Mouse (Mus musculus) forebrain, embryonic 12.5 days (tissue): Measurements from ENCODE around the gene Orai2. TPM values are rescaled to one million over a fixed set of nuclear protein-coding genes. Genes with fewer than 3 reads are reported as not detected.

Experiments
- ATAC-seq: fragments of 200-750 bp; cut with Nextera tagmentation; 2 replicates; pipeline ENCODE4 v1.8.0; 2017; ENCODE audit warnings: moderate TSS enrichment; ENCODE audit not compliant: low FRiP score
- H3K27ac ChIP-seq: fragments of 300-500 bp; sonication (generic); 2 replicates; pipeline ENCODE4 v1.5.1; 2016; ENCODE audit warnings: mild to moderate bottlenecking
- H3K27me3 ChIP-seq: fragments of 300-500 bp; sonication (generic); 2 replicates; pipeline ENCODE4 v1.6.1; 2016; ENCODE audit warnings: mild to moderate bottlenecking
- H3K36me3 ChIP-seq: fragments of 300-500 bp; sonication (generic); replicated peaks from 2 replicates; pipeline ENCODE4 v1.6.1; 2016; ENCODE audit warnings: mild to moderate bottlenecking
- H3K4me1 ChIP-seq: fragments of 300-500 bp; sonication (generic); 2 replicates; pipeline ENCODE4 v1.6.1; 2016
- H3K4me2 ChIP-seq: fragments of 300-500 bp; sonication (generic); 2 replicates; pipeline ENCODE4 v1.6.1; 2016; ENCODE audit warnings: mild to moderate bottlenecking, moderate library complexity
- H3K4me3 ChIP-seq: fragments of 300-500 bp; sonication (generic); replicated peaks from 2 replicates; pipeline ENCODE4 v1.5.1; 2016; ENCODE audit warnings: mild to moderate bottlenecking
- H3K9ac ChIP-seq: fragments of 300-500 bp; sonication (generic); 2 replicates; pipeline ENCODE4 v1.6.1; 2016; ENCODE audit warnings: mild to moderate bottlenecking
- H3K9me3 ChIP-seq: fragments of 300-500 bp; sonication (generic); 2 replicates; pipeline ENCODE4 v1.6.1; 2016
- WGBS: fragments of 180-500 bp; shearing (Covaris S2); methylation state at CpG from one replicate; pipeline ENCODE4 v1.1.7; 2016; 5-methylcytosine and 5-hydroxymethylcytosine counted together
- polyA plus RNA-seq: library from polyadenylated mRNA; unstranded; fragments of >200 nt; fragmentation: Nextera tagmentation; extraction: Ambion mirVana; gene quantifications from 2 replicates; pipeline ENCODE4 v1.2.1, GENCODE M21; 2016

The Orai2 gene
- polyA plus RNA-seq, 1 experiment from 2014 or later: 14.7 TPM

GRCm38 (mm10) chr5:136198474-136199391 lies 28.2 kb upstream of the Orai2 start, which contains the start of gene Prkrip1:
Gene Prkrip1, minus strand, starts transcription at chr5:136198963.
- peak within 1 kb of the TSS; percentile 78 for H3K27ac ChIP-seq

DNA sequence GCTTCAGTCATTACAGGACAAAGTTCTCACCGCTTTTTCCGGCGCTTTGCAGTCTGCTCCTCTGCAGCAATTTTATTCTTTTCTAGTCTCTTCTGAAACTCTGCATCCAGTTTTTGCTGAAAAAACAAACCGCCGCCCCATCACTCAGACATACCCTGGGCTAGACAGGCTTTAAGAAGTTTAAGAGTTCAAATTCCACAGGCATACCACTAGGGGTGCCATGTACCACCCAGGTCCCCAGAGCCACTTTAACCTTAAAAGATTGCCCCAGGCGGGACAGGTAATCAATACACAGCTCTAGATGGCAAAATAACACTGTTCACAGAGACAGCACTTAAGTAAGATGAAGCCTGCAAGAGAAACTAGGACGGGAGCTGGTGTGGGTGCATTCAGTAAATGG lies 21.4 kb upstream of the Orai2 start:
- WGBS: 88% methylated on average over 7 of the region's 7 CpGs
- no peak overlapping the region for H3K27ac ChIP-seq
- H3K4me3 ChIP-seq: no peak overlapping the region
- H3K9ac ChIP-seq: no peak overlapping the region
- peaks cover 94% of the 10 kb centered on the region for H3K36me3 ChIP-seq
- H3K9me3 ChIP-seq: no peaks in the 10 kb centered on the region
- no peaks in the 10 kb centered on the region for H3K27me3 ChIP-seq
- no peak for ATAC-seq
- no peak overlapping the region for H3K4me2 ChIP-seq
- no peaks in the 10 kb centered on the region for H3K4me1 ChIP-seq

More at GRCm38 (mm10) chr5:136198474-136199391, 28.2 kb upstream of the Orai2 start, which contains the start of gene Prkrip1:
- peak; percentile 91 for ATAC-seq
- no peaks in the 10 kb centered on the region for H3K9me3 ChIP-seq
- H3K9ac ChIP-seq: peak within 1 kb of the TSS; percentile 84
- under 1% methylated on average over 62 of the region's 62 CpGs for WGBS
- H3K4me2 ChIP-seq: peak within 1 kb of the TSS; percentile 90
- H3K36me3 ChIP-seq: peaks cover 35% of the 10 kb centered on the region
- peak within 1 kb of the TSS; percentile 74 for H3K4me3 ChIP-seq
- peaks cover 17% of the 10 kb centered on the region for H3K4me1 ChIP-seq
- no peaks in the 10 kb centered on the region for H3K27me3 ChIP-seq

GRCm38 (mm10) chr5:136186723-136187122 lies 16.2 kb upstream of the Orai2 start:
- Histone ChIP-seq H3K4me3 (no peak overlapping the region), H3K36me3 (peaks cover 86% of the 10 kb centered on the region), H3K9me3 (no peaks in the 10 kb centered on the region), H3K9ac (no peak overlapping the region), H3K27me3 (no peaks in the 10 kb centered on the region), H3K27ac (no peak overlapping the region), H3K4me2 (no peak overlapping the region), H3K4me1 (no peaks in the 10 kb centered on the region)
- 40% methylated on average over 4 of the region's 4 CpGs for WGBS
- no peak for ATAC-seq

DNA sequence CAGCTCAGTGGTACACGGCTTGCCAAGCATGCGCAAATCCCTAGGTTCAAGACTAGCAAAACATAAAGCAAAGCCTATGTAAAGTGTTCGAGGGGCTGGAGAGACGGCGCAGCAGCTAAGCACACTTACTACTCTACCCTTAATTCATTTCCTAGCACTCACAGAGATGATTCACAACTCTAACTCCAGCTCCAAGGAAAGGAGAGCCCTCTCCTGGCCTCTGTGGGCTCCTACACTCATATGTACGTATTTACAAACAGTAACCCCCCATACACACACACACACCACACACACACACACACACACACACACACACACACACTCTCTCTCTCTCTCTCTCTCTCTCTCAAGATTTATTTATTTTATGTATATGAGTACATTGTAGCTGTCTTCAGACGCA lies 13.3 kb upstream of the Orai2 start:
- no peak overlapping the region for H3K9ac ChIP-seq

GRCm38 (mm10) chr5:136182830-136183229 lies 12.3 kb upstream of the Orai2 start:
- no peak overlapping the region for H3K27ac ChIP-seq

More for the DNA sequence above, 13.3 kb upstream of the Orai2 start:
- H3K9me3 ChIP-seq: no peaks in the 10 kb centered on the region
- 91% methylated on average over 7 of the region's 7 CpGs for WGBS
- no peak overlapping the region for H3K4me3 ChIP-seq
- no peak overlapping the region for H3K4me2 ChIP-seq
- H3K4me1 ChIP-seq: no peaks in the 10 kb centered on the region
- H3K27ac ChIP-seq: no peak overlapping the region
- no peak for ATAC-seq
- peaks cover 89% of the 10 kb centered on the region for H3K36me3 ChIP-seq
- no peaks in the 10 kb centered on the region for H3K27me3 ChIP-seq

GRCm38 (mm10) chr5:136182049-136182448 lies 11.5 kb upstream of the Orai2 start:
- Histone ChIP-seq H3K27me3 (no peaks in the 10 kb centered on the region), H3K36me3 (peaks cover 90% of the 10 kb centered on the region), H3K4me3 (no peak overlapping the region), H3K9me3 (no peaks in the 10 kb centered on the region), H3K27ac (no peak overlapping the region), H3K4me2 (no peak overlapping the region), H3K4me1 (no peaks in the 10 kb centered on the region), H3K9ac (no peak overlapping the region)
- no peak for ATAC-seq
- WGBS: 92% methylated on average over 6 of the region's 6 CpGs

More at GRCm38 (mm10) chr5:136182830-136183229, 12.3 kb upstream of the Orai2 start:
- 96% methylated on average over 4 of the region's 4 CpGs for WGBS
- peaks cover 89% of the 10 kb centered on the region for H3K36me3 ChIP-seq
- no peak overlapping the region for H3K9ac ChIP-seq
- H3K9me3 ChIP-seq: no peaks in the 10 kb centered on the region
- no peak overlapping the region for H3K4me2 ChIP-seq
- no peak overlapping the region for H3K4me3 ChIP-seq
- H3K27me3 ChIP-seq: no peaks in the 10 kb centered on the region
- no peaks in the 10 kb centered on the region for H3K4me1 ChIP-seq
- no peak for ATAC-seq

- no peaks in the 10 kb centered on the region for H3K27me3 ChIP-seq
- no peak overlapping the region for H3K4me2 ChIP-seq
- ATAC-seq: no peak
- H3K36me3 ChIP-seq: peaks cover 88% of the 10 kb centered on the region
- no peak overlapping the region for H3K27ac ChIP-seq
- H3K9me3 ChIP-seq: no peaks in the 10 kb centered on the region
- H3K4me1 ChIP-seq: no peaks in the 10 kb centered on the region
- no peak overlapping the region for H3K4me3 ChIP-seq
- H3K9ac ChIP-seq: no peak overlapping the region
- 91% methylated on average over 6 of the region's 6 CpGs for WGBS
Observed at GRCm38 (mm10) chr5:136181197-136181596, 10.7 kb upstream of the Orai2 start.

GRCm38 (mm10) chr5:136179594-136179993 lies 9.1 kb upstream of the Orai2 start:
- Histone ChIP-seq H3K27ac (no peak overlapping the region), H3K36me3 (peaks cover 73% of the 10 kb centered on the region), H3K9me3 (no peaks in the 10 kb centered on the region), H3K4me2 (no peak overlapping the region), H3K4me1 (no peaks in the 10 kb centered on the region), H3K9ac (no peak overlapping the region), H3K27me3 (no peaks in the 10 kb centered on the region), H3K4me3 (no peak overlapping the region)
- no peak for ATAC-seq
- 92% methylated on average over 5 of the region's 5 CpGs for WGBS

DNA sequence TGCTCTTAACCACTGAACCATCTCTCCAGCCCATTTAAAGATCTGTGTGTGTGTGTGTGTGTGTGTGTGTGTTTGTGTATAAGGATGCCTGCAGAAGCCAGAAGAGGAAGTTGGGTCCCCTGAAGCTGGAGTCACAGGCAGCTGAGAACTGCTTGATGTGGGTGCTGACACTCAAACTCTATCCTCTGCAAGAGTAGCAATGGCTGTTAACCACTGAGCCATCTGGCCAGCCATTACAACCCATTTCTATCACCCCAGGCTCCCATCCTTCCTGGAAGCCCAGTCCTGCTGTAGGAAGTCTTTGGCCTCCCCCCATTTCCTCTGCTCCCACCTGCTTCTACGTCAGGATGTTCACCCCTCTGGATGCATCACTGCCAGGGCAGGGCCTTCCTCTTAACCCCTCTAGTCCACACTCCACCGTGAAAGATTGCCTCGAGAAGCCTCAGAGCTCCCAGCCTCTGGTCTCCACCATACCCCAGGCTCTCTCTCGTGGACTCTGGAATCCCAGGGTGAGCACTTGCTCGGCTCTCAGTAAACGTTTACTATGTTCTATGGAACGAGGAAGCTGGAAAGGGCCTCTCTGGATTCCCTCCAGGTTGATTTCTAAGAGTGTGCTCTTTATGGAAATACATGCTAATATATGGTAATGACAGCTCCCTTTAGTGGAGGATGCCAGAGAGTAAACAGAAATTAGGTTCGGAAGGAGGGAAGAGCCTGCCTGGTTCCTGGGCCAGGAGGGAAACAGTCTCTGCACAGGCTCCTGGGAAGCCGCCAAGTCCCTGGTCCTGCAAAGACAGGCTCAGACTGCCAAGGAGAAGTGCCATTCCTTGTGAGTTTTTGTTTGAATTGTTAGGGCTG lies 3.3 kb upstream of the Orai2 start:
- ATAC-seq: no peak
- no peak overlapping the region for H3K4me2 ChIP-seq
- no peaks in the 10 kb centered on the region for H3K9me3 ChIP-seq
- H3K27ac ChIP-seq: no peak overlapping the region
- H3K4me3 ChIP-seq: no peak overlapping the region
- WGBS: 56% methylated on average over 9 of the region's 9 CpGs
- H3K36me3 ChIP-seq: peaks cover 19% of the 10 kb centered on the region
- no peak overlapping the region for H3K9ac ChIP-seq
- peaks cover 15% of the 10 kb centered on the region for H3K27me3 ChIP-seq
- peaks cover 15% of the 10 kb centered on the region for H3K4me1 ChIP-seq

DNA sequence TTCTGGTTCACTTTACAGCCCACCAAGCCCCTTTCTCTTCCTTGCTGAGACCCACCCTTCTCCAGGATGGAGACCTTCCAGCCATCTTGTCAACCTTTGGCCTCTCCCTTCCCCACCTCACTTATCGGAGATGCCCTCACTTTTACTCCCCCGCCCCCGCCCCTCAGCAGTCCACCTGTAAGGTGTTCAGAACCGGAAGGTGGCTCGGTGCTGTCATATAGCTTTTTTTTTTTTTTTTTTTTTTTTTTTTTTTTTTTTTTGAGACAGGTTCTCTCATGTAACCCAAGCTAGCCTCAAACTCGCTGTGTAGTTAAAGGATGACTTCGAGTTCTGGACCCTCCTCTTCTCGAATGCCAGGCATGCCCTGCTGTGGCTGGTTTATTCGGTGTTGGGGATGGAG lies 2.4 kb upstream of the Orai2 start:
- H3K36me3 ChIP-seq: peaks cover 10% of the 10 kb centered on the region; the same call in 1 of the 2 replicates

DNA sequence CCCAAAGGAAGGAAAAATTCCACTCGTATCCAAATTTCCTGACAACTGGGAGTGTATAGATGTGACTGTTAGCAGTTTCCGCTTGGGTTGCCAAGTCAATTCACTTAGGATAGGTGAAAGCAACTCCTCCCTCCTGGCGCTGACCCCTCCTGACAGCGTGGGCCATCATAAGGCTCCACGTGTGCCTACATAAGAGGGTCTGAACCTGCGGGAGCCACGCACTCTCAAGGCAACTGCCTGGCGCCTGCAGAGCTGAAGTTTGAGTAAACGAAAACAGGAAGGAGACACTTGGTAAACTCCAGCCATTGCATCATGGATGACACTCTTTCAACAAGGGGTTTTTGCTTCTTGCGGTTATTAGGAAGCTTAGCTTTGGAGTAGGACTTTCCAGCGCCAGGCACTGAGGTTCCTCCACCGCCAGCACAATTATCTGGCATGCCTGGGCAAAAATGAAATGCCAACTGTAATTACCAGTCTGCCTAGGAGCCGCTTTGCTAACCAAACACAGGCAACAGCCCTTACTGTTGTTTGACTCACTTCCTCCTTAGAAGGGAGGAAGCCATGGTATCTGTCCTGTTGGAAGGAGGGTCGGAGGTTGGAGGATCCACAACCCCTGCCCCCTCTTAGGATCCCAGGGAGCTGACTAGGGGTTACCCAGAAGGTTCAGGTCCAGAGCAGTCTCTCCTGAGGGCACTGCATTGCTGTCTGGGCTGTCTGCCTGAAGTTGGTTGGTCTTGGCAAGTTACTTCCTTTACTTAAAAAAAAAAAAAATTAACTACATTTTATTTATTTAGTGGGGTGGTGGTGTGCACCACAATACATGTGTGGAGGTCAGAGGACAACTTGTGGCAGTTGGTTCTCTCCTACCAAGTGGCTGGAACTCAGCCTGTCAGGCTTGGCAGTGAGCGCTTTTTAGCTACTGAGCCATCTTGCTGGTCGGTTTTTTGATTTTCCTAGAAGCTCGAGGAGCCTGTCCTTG lies 1.1 kb upstream of the Orai2 start:
- ATAC-seq: no peak
- WGBS: 40% methylated on average over 17 of the region's 17 CpGs

More for the DNA sequence above, 2.4 kb upstream of the Orai2 start:
- 83% methylated on average over 9 of the region's 9 CpGs for WGBS
- no peak overlapping the region for H3K27ac ChIP-seq
- no peak overlapping the region for H3K4me2 ChIP-seq
- peaks cover 15% of the 10 kb centered on the region for H3K4me1 ChIP-seq
- H3K27me3 ChIP-seq: peaks cover 15% of the 10 kb centered on the region
- no peak overlapping the region for H3K9ac ChIP-seq
- ATAC-seq: no peak
- H3K4me3 ChIP-seq: no peak overlapping the region
- peaks cover 4% of the 10 kb centered on the region; the same call in 1 of the 2 replicates for H3K9me3 ChIP-seq

More for the DNA sequence above, 1.1 kb upstream of the Orai2 start:
- H3K4me3 ChIP-seq: peak overlapping the region; percentile 57
- no peaks in the 10 kb centered on the region for H3K36me3 ChIP-seq
- H3K9ac ChIP-seq: peak overlapping the region; percentile 77
- peak overlapping the region; percentile 92 for H3K4me2 ChIP-seq
- H3K27ac ChIP-seq: no peak overlapping the region
- H3K27me3 ChIP-seq: peaks cover 15% of the 10 kb centered on the region
- peaks cover 15% of the 10 kb centered on the region for H3K4me1 ChIP-seq
- H3K9me3 ChIP-seq: peaks cover 5% of the 10 kb centered on the region; the same call in 1 of the 2 replicates
